Mouse (Mus musculus) thymus, postnatal 4 days (tissue): Measurements from ENCODE around the gene Csrp1.

Experiments
- DNase-seq: peaks from one replicate; pipeline ENCODE4 v3.0.0; 2021

Gene Csrp1

GRCm38 (mm10) chr1:135719983-135720382, at the start of gene Csrp1:
Gene Csrp1 (plus strand): TSS chr1:135720061.
- peak; percentile 42 for DNase-seq

GRCm38 (mm10) chr1:135670397-135671130, 49.3 kb upstream of the Csrp1 start:
- DNase-seq, result peak; percentile 82

GRCm38 (mm10) chr1:135671406-135671805, 48.5 kb upstream of the Csrp1 start:
- DNase-seq, result peak; percentile 44

- DNase-seq, result no peak
Observed at GRCm38 (mm10) chr1:135671956-135672355, 47.9 kb upstream of the Csrp1 start.

GRCm38 (mm10) chr1:135672374-135672773, 47.5 kb upstream of the Csrp1 start:
- no peak for DNase-seq

- peak; percentile 20 for DNase-seq
Observed at GRCm38 (mm10) chr1:135673423-135673822, 46.4 kb upstream of the Csrp1 start.

- DNase-seq, result no peak
Observed at GRCm38 (mm10) chr1:135675449-135676129, 44.3 kb upstream of the Csrp1 start.

GRCm38 (mm10) chr1:135676247-135676646, 43.6 kb upstream of the Csrp1 start:
- DNase-seq, result no peak

- DNase-seq, result no peak
Observed at GRCm38 (mm10) chr1:135676938-135677682, 42.8 kb upstream of the Csrp1 start.

- DNase-seq, result no peak
Observed at GRCm38 (mm10) chr1:135678145-135678544, 41.7 kb upstream of the Csrp1 start.

- no peak for DNase-seq
Observed at GRCm38 (mm10) chr1:135680716-135681115, 39.1 kb upstream of the Csrp1 start.

GRCm38 (mm10) chr1:135681122-135681521, 38.7 kb upstream of the Csrp1 start:
- DNase-seq, result no peak

GRCm38 (mm10) chr1:135684895-135685294, 35.0 kb upstream of the Csrp1 start:
- DNase-seq, result no peak

GRCm38 (mm10) chr1:135685316-135685715, 34.5 kb upstream of the Csrp1 start:
- no peak for DNase-seq

GRCm38 (mm10) chr1:135686792-135687510, 32.9 kb upstream of the Csrp1 start:
- DNase-seq, result no peak

GRCm38 (mm10) chr1:135687771-135688492, 31.9 kb upstream of the Csrp1 start:
- peak; percentile 39 for DNase-seq

- no peak for DNase-seq
Observed at GRCm38 (mm10) chr1:135688686-135689085, 31.2 kb upstream of the Csrp1 start.

GRCm38 (mm10) chr1:135690784-135691416, 29.0 kb upstream of the Csrp1 start:
- no peak for DNase-seq

GRCm38 (mm10) chr1:135691417-135691815, 28.4 kb upstream of the Csrp1 start:
- no peak for DNase-seq

- DNase-seq, result no peak
Observed at GRCm38 (mm10) chr1:135694181-135694580, 25.7 kb upstream of the Csrp1 start.

- no peak for DNase-seq
Observed at GRCm38 (mm10) chr1:135697462-135697861, 22.4 kb upstream of the Csrp1 start.

- no peak for DNase-seq
Observed at GRCm38 (mm10) chr1:135698046-135698445, 21.8 kb upstream of the Csrp1 start.
